Comparison of ENCODE assay signal across 7 mouse cellular contexts in the genomic region with DNA sequence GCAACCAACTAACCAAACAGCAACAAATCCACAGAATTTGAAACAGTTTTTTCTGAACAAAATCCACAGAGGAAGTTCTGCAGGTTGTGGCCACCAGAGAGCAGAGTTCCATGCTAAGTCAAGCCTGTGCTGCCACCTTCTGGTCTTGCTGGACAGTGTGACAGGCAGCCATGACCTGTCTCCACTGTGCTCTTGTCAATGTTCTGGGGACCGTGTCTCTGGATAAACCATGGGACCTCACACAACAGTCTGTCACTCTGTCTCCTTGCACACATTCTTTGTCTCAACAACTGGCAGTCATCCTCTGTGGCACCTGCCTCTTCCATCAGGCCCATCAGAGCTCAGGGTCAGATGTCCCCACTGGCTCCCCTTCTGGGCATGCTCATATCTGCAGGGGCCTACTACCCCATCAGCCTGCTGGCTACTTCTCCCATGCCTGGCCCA. TPM values are rescaled to one million over a fixed set of nuclear protein-coding genes. Genes with fewer than 3 reads are reported as not detected.
DNase-seq lines count a peak whose midpoint lies in the region; ATAC-seq and TF ChIP-seq lines count a peak whose summit lies in the region.

No protein-coding gene starts in this region.

- H3K27me3 ChIP-seq in intestine, embryonic 14.5 days (replicated peaks; ENCODE audit: control insufficient read depth, insufficient read depth, low read length) = no peaks in the 10 kb centered on the region

- H3K36me3 ChIP-seq in intestine, embryonic 14.5 days (ENCODE audit: control insufficient read depth, insufficient read depth, low read length) = peaks cover 12% of the 10 kb centered on the region; the same call in 1 of the 2 replicates

- H3K9me3 ChIP-seq in intestine, embryonic 14.5 days (ENCODE audit: control insufficient read depth, low read length) = no peaks in the 10 kb centered on the region

- 24% methylated on average over 1 of the region's 1 CpGs for WGBS in intestine, embryonic 14.5 days

- H3K4me1 ChIP-seq in intestine, embryonic 14.5 days (replicated peaks; ENCODE audit: control insufficient read depth, insufficient read depth, low read length) = no peaks in the 10 kb centered on the region

- peak overlapping the region; percentile 51; the same call in 1 of the 2 replicates for H3K27ac ChIP-seq in gastrocnemius, adult 2 months
- H3K27ac ChIP-seq in intestine, embryonic 14.5 days (ENCODE audit: low read depth) = no peak overlapping the region

- intact Hi-C loops in gastrocnemius, adult 2 months (cut with DNase I) = loop anchor here (2.0 to 10.0 kb wide), 2 partner anchors 79 to 135 kb away; no protein-coding TSS in a partner anchor
- intact Hi-C loops in left cerebral cortex, postnatal 10 days (cut with DNase I) = loop anchor here (5.0 kb wide), 1 partner anchor 137 kb away; no protein-coding TSS in a partner anchor

- no peak; the same call in none of the 2 replicates for TF ChIP-seq CTCF in gastrocnemius, adult 2 months (IDR thresholded peaks at IDR 0.05)

- no peak overlapping the region for H3K4me3 ChIP-seq in gastrocnemius, adult 2 months
- H3K4me3 ChIP-seq in intestine, embryonic 14.5 days (ENCODE audit: low read depth, low read length) = no peak overlapping the region

- no peak overlapping the region for H3K9ac ChIP-seq in intestine, embryonic 14.5 days (ENCODE audit: low read length)

- ATAC-seq in intestine, embryonic 14.5 days (replicated peaks; ENCODE audit: low FRiP score, low TSS enrichment, low read depth) = peak; percentile 70

- DNase-seq in WW6 (ENCODE audit: low read depth, low spot score) = peak; percentile 69
- DNase-seq in cerebellum, adult 9-11 months = peak; percentile 68
- DNase-seq in gastrocnemius, adult 2 months = peak; percentile 79
- peak; percentile 83 for DNase-seq in intestine, embryonic 14.5 days (ENCODE audit: low spot score)
- peak; percentile 60 to 86 for DNase-seq in left cerebral cortex, postnatal 10 days (ENCODE audit: extremely low spot score in 1 of 2, low spot score in 2 of 2)
- DNase-seq in mesoderm, embryonic 11.5 days (ENCODE audit: low read depth, low spot score) = peak; percentile 73
- peak; percentile 54 to 72 for DNase-seq in spleen, adult 18-20 months

- no peak overlapping the region for H3K4me2 ChIP-seq in intestine, embryonic 14.5 days (ENCODE audit: low read length)

RNA-seq across cellular contexts. Expression of a gene that starts 27.2 kb away (rescaled TPM):
- 1 to 10 TPM; 3.4 to 3.6 TPM for total RNA-seq in gastrocnemius, adult 2 months (2021)
- polyA plus RNA-seq in intestine, embryonic 14.5 days (2014; fragmentation: Nextera tagmentation; extraction: Ambion mirVana) = 5.9 and 7.0 TPM in 2 replicates
- 1 to 10 TPM; 8.1 to 8.4 TPM for total RNA-seq in left cerebral cortex, postnatal 10 days (2021)

RNA-seq across cellular contexts. Expression of a gene that starts 42.8 kb away (rescaled TPM):
- total RNA-seq in gastrocnemius, adult 2 months (2021) = 100 to 1,000 TPM; 295 to 479 TPM
- 62.9 and 64.0 TPM in 2 replicates for polyA plus RNA-seq in intestine, embryonic 14.5 days (2014; fragmentation: Nextera tagmentation; extraction: Ambion mirVana)
- 1 to 10 TPM; 3.6 to 5.1 TPM for total RNA-seq in left cerebral cortex, postnatal 10 days (2021)

Comparison
In these comparisons a context has a peak if more than half of its experiments do, and no peak if none do; other contexts are left out.
1. RNA of a gene that starts 42.8 kb away (total RNA-seq): 295 to 479 TPM in gastrocnemius, adult 2 months; 3.6 to 5.1 TPM in left cerebral cortex, postnatal 10 days; every median in the first group is over 10 times any median in the second.
2. Peak in every context shown above with its lines, with median percentiles within 50 percentile points of each other: DNase-seq.